Mouse (Mus musculus): ENCODE data around the gene Gm11060.

Gene Gm11060

DNA sequence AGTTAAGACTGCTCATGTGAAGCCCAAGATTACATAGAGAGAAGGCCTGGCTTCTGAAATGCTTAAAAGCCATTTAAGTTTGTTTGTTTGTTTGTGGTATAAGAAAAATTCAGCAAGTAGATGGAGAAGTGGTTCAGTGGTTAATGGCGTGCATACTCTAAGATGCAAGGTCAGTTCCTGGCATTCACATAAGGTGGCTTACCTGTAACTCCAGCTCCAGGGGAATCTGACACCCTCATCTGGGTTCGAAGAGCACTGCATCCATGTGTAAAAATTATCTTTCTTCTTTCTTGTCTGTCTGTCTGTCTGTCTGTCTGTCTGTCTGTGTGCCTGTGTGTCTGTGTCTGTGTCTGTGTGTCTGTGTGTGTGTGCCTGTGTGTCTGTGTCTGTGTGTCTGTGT, at the start of gene Gm11060:
Gene Gm11060 (plus strand): TSS at position 301 of the 400 bp plus-strand sequence.
- no peak for DNase-seq (ENCODE audit: extremely low read depth, low read depth, low spot score)

DNA sequence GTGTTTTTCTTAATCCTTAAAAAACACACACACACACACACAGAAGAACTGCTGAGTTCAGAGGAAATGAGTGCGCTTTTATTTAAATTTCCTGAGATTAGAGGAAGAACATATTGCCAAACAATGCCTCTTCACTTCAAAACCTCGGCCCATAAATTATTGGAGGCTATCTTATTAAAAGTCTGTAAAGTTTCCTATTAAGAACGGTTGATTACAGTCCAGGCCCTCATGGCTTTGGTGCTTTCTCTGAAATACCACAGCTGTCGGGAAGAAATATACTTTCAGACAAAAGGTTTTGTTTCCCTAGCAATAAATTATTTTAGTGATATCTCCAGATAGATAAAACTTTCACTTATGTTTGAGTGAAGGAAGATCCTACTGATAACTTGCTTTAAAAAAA, 48.7 kb upstream of the Gm11060 start:
- no peak for DNase-seq (ENCODE audit: extremely low read depth, low read depth, low spot score)

DNA sequence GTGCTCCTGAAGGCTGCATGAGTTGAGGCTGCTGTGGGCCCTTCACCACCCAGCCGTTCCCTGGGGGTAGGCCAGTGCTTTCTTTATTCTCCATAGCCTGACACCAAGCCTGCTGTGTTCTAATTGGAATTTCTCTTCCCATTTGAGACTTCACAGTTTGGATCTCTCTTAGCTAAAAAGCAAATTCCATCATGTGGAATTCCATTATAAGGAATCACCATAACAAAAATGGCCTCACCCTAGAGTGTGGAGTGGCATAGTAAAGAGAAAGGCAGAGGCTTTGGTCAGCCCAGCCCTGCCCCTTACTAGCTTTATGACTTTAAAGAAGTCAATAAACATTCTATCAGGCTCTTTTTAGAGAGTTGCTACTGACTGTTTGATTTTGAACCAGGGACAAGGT, 43.5 kb upstream of the Gm11060 start:
- DNase-seq (ENCODE audit: extremely low read depth, low read depth, low spot score), result no peak

DNA sequence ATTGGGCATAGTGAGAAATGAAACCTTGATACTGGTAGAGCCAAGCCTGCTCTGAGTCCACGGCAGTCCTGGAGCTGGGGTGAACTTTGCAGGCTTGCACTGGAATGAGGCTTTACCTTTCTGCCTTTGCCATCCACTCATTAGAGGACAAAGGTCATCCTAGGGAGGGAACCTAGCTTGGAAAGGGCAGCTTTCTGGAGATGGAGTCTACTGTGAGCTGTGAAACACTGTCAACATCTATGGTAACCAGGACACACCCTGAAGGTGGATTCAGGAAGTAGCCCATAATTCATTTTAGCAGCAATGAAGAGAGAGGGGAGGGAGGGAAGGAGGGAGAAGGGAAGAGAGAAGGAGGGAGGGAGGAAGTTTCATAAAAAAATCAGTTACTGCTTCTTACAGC, 36.3 kb upstream of the Gm11060 start:
- DNase-seq (ENCODE audit: extremely low read depth, low read depth, low spot score), result no peak

DNA sequence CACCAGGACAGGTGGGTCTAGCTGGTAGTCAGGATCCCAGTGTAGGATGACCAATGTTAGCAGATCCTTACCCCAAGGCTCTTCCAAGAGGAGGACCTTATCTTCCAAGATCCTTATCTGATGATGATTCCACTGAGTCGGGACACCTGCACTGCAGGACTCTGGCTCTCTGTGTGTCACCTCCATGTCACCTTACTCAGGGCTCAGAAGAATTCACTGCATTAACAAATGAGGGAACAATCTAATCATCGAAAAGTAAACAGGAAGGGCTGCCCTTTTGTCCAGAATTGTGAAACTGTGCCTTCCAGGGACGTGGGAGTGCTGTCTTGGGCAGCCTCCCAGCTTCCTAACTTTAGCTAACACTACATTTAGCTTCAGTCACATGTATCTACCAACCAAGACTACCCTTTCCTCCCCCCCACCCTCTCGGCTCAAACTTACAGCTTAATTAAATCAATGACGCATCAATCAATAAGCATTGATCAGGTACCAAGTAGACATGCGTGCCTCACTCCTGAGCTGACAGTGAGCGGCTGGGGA, 33.2 kb upstream of the Gm11060 start:
- DNase-seq (ENCODE audit: extremely low read depth, low read depth, low spot score), result no peak

DNA sequence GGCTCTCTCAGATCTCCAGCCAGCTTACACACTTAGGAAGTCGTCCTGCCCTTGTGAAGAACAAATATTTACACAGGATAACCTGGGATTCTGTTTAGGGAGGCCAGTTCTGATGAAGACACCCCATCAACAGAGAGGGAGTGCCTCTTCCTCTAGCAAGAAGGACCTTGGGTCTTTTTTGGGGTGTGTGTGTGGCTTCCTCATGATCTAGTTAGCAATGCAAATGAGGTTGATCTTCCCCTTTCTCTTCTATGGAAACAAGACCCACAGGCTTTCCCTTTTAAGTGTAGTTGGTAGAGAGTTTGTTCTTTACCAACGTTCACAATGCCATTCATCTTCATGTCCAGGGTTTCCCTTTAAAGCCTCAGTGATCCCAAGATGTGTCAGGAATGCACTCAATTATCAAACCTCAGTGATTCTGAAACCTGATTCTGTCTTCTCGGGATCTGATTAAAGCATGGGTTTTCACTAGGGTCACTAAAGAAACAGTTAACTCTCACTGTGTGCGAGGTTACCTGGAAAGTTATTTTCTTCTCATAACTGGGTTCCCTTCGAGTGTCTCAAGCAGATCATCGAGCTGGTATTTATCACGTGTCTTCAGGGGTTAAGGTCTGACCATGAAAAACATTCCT, 29.0 kb upstream of the Gm11060 start:
- no peak for DNase-seq (ENCODE audit: extremely low read depth, low read depth, low spot score)

DNA sequence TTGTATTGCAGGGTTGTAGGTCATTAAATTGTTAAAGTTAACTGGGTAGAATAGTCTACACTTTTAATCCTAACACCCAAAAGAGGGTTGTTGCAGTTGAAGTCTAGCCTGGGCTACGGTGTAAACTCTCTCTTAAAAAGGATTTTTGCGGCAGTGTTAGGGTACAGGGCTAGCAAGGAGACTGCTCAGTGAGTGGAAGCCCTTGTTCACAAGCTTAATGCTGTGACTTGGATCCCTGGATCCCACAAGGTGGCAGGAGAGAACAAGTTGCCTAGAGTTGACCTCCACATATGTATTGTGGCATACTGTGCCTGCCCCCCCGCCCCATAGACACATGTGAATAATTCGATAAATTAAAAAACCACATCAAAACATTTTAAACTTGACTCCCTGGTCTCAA, 19.3 kb upstream of the Gm11060 start:
- no peak for DNase-seq (ENCODE audit: extremely low read depth, low read depth, low spot score)

DNA sequence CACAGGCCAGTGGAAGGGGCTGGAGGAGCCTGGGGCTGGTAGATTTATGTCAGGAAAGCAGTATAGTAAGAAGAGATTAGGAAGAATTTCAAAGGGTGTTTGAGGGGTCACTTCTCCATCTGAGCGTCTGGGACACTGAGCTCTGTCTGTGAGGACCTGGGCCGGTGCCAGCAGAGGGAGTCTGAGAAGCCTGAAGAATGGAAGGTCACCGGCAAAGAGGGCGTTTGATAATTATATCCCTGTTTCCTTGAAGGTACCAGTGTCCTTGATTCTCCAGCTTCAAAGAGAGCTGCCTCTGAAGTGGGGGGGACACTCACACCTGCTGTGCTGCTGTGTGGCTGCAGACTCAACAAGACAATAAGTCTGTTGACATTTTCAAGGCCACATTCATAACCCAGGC, 17.6 kb upstream of the Gm11060 start:
- no peak for DNase-seq (ENCODE audit: extremely low read depth, low read depth, low spot score)

DNA sequence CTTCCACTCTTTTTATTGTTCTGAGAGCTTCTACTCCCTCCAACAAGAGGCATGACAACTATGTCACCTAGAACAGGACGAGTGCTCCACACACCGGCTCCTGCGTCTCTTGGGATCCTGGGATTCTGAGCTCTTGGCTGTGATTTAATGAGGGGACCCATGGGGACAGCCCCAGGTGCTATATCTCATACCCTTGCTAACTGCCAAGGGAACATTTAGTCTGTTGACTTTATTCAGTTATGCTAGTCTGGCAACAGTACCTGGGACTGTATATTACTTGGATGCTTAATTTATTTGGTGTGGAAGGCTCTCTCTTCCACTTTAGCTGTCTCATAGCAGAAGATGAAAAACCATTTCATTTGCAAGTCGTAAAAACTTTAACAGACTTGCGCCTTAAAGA, 16.0 kb upstream of the Gm11060 start:
- DNase-seq (ENCODE audit: extremely low read depth, low read depth, low spot score), result no peak

DNA sequence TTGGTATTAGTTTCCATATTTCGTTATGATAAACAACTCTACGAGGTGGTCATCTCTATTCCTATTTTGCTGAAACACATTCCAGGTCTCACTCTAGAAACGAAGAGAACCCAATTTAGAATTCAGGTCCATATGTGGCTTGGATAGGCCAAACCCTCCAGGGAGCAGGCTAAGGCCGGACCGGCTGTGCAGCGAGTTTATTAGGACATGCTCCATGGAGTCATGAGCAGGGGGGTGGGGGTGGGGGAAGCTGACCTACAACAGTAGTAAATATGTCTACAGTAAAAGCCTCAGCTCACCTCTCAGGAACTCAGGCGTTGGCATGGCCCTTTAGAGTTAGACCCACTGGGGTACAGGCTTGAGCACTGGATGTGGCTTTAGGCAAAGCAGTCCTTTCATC, 14.7 kb upstream of the Gm11060 start:
- no peak for DNase-seq (ENCODE audit: extremely low read depth, low read depth, low spot score)

DNA sequence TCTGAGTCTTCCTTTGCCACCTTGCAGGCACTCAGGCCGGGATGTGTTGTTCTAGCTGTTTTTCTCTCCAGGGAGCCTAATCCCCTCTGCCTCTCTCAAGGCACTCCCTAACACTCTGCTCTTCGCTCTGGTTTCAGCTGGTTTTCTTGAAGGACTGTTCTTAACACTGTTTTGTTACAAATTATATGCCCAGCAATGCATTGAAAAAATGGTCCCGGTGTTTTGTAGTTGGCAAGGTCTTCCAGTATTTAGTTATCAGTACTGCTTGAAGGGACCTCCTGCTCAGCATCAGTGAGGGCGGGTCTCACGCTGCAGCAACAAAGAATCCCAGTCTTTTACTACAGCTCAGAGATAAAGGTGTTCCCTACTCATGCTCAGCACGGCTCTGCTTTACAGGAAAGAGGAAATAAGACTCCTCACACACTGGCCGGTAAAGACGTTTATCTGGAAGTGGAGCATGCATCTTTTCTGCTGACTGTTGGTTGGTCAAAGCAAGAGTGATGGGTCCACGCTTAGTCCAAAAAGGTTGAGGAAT, 9.5 kb upstream of the Gm11060 start:
- no peak for DNase-seq (ENCODE audit: extremely low read depth, low read depth, low spot score)

DNA sequence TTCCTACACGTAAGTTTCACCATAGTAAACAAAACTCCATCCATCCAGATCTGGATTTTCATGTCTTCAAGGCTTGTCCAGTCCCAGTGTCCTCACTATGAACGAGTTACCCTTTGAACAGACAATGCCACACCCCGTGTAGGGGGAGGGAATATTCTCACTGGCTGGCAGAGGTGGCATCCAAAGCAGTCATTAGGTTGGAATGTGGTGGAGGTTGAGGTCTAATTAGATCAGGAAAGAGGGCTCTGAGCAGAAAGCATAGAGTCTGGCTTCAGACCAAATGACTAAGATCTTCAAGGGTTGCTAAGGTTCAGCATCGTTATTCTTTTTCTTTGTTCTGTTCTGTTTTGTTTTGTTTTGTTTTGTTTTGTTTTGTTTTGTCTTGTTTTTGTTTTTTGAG, 7.8 kb upstream of the Gm11060 start:
- no peak for DNase-seq (ENCODE audit: extremely low read depth, low read depth, low spot score)

DNA sequence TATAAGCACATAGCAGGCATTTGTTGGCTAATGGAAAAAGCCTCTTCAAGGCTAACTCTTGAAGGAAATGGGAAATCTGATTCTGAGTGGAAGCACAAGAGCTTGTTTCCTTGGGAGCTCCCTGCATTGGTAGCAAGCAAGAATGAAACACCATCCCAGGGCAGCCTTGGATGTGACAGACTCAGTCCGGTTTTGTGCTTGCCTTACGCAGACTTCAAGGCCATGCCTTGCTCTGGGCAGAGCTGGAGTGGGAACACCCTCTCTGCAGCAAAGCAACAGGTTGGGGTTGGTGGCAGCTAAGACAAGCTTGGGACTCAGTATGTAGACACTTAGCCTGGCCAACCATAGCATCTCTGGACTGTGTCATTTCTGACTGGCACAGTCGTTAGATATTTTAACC, 5.7 kb upstream of the Gm11060 start:
- no peak for DNase-seq (ENCODE audit: extremely low read depth, low read depth, low spot score)

DNA sequence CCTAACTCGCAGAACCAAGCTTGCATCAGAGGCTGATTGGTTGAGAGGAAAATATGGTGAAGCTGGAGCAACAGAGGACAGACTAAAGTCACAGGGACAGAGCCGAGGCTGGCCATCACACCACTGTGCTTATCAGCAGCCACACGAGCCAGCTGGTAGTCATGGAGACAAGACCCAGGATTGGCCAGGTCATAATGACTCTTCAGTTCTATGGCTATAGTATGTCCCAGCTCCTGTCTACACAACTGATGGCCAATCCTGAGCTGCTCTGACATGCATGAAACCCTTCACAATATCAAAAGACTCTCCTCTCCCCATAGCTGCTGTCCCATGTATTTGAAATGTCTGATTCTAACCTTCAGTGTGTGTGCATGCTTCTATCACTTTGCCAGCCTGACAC, 3.8 kb upstream of the Gm11060 start:
- no peak for DNase-seq (ENCODE audit: extremely low read depth, low read depth, low spot score)

DNA sequence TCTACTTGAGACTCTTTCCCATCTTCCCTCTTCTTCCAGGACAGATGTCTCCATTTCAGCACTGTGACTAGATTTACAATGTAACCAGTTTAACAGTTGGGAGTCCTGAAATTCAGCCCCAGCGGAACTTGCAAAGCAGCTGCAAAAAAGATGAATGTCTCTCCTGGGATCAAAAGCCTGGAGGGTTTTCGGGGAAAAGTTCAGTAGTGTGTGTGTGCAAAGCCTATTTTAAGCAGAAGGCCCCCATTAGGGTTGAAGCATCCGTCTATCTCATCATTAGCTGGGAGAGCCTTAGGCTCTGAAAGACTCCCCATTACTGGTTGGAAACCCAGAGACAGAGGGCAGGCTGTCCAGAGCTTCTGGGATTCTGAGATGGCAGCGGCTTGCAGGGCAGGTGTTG, 2.7 kb upstream of the Gm11060 start:
- DNase-seq (ENCODE audit: extremely low read depth, low read depth, low spot score), result no peak

DNA sequence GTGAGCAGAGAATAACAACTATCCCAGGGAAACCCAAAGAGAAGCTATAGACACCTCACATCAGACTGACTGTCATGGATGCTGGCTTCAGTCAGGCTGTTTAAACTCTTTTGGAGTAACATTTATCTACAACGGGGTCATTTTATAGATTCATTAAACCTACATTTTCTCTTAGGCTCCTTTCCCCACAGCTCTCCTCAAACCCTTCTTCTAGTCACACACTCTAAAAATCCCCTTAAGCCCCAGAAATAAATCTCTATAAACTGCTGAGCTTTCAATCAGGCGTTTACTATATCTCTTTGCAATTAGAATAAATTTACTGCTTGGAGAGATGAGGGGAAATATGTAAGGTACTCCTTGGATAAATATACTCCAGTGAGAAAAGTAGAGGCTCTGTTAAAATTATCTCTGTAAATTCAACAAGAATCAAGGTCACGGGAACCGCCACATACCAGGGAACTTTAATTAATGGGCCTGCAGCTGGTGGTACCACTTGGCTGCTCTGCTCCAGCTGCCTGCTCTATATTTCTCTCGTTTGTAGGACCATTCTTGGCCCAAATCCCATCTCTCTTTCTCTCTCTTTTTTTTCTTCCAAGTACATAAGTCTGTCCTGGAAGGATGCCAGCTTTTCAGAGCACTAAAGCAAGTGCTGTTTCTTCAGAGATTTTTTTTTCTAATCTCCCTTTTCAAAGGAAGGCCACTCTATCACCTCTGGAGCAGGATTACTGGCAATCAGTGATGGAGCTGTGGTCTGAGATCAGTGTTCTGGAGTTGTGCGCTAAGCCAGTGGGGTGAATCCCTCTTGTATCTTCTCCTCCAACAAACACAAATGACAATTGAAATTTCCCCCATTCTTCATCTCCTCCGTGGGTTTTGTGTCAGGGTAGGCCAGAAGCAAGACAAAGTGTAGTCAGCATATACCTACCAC, 2.0 kb upstream of the Gm11060 start:
- no peak for DNase-seq (ENCODE audit: extremely low read depth, low read depth, low spot score)

DNA sequence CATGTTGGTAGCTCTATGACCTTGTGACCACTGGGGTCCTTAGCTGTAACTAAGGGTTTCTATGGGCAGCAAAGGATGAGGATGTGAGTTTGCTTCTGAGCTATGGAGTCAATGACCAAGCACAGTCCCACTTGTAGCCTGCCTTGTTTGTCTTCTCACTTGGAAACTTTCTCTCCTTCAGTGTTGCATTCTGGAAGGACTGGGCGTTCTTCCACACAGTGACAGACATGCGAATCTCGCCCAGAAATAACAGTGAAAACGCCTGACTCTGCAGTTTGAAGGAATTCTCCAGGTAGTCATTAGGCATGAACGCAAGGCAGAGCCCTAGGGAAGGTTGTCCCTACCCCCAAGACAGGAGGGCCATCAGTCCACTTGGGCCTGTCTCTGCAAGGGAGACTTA, 827 bp upstream of the Gm11060 start:
- no peak for DNase-seq (ENCODE audit: extremely low read depth, low read depth, low spot score)

DNA sequence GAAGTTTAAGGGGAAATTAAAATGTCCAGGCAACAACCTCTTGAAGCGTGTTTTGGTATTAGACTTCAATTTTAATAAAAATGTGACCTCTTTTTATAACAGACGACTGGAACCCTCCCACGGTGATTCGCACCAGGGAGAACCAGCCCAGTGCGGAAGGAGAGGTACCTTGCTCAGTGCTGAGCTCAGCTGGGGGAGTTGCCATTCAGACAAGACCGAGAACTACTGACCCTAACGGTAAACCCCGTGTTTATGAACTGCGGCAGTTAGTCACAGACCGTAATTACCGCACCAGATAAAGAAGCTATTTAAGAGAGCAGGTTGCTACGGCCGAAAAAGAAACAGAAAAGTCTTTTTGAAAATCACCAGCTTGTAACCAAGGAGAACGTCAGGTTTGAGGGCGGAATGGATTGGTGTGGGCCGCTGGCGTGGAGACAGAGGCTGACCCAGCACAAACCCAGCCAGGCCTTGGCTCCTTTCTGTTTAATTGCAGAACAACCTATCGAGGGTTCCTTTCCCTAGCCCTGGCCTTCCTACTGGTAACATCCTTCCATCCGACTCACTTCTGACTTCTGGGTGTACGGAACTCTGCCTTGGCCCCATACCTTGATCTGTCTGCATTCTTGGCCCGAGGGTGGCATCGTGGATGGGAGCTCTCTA, 5.6 kb downstream of the Gm11060 start:
- no peak for DNase-seq (ENCODE audit: extremely low read depth, low read depth, low spot score)

DNA sequence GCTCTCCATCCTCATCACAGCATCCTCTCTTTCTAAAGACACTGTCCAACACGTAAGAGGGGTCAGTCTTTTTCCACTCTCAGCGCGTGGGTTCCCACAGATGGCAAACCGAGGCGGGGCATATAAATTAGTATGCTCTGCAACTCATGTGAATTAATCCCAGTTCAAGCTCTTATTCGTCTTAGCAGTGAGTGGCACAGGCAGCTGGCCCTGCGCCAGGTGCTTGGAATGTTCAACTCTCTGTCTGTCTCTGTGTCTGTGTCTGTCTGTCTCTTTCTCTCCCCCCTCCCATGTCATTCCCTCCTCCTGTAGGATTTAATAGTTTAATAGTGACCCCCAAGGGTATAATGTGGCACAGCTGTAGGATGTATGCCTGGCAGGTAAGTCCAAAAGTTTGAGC, 7.6 kb downstream of the Gm11060 start:
- no peak for DNase-seq (ENCODE audit: extremely low read depth, low read depth, low spot score)

DNA sequence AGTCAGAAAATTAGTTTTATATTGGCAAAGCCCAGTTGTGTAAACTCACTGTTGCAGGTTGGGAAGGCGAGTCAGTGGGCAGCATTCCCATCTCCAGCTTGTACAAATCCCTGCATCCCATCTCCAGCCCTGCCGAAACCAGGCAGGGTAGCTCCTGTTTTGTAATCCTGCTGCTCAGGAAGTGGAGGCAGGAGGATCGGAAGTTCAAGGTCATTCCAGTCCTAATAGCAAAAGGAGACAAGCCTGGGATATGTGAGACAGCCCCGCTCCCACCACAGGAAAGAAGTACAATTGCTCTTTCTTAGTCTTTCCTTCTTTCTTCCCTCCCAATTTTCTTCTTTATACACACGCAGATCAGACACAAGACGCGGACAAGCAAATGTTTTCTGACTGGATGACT, 8.7 kb downstream of the Gm11060 start:
- no peak for DNase-seq (ENCODE audit: extremely low read depth, low read depth, low spot score)

DNA sequence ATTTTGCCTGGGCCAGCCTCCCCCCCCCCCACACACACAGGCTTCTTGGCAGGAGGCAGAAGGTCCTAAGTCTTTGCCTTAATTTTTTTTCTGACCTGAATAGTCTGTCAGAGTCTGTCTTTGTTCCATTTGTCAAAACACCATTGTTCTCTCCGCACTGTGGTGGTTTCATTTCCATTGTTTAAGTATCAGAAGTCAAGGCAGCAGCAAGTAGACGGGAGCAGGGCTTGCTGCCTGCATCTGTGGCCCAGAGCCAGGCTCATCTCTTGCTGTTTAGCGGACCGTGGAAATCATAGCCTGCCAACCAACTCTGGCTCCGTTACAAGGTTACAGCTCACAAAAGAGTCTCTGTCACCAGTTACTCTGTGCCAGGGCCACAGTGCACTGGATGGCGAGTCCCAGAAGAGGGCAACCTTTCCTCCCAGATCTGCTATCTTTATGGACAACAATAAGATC, 16.9 kb downstream of the Gm11060 start:
- no peak for DNase-seq (ENCODE audit: extremely low read depth, low read depth, low spot score)
